Mouse (Mus musculus): ENCODE measurements around the gene Cfap299.

- TF ChIP-seq CTCF (conservative IDR thresholded peaks at IDR 0.05; ENCODE audit: low read length) (no peak), NANOG (IDR thresholded peaks at IDR 0.05; ENCODE audit: borderline replicate concordance, low read length) (no peak)
These were observed 187.1 kb downstream of the Cfap299 start for GRCm38 (mm10) chr5:98516214-98516613.
